Mouse (Mus musculus) cortical plate, adult 2 months (tissue): ENCODE data around the gene Fam117b.

Experiments used
- CTCF ChIP-seq: fragments of 200-500 bp; IDR thresholded peaks from 2 replicates; pipeline ENCODE4 v1.5.1; 2011; ENCODE audit warnings: mild to moderate bottlenecking, control low read depth, low read length; ENCODE audit not compliant: insufficient read depth; ENCODE audit errors: extremely low read depth
- POLR2A ChIP-seq: fragments of 200-500 bp; IDR thresholded peaks from 2 replicates; pipeline ENCODE4 v1.6.1; 2011; ENCODE audit warnings: mild to moderate bottlenecking, low read length, control low read depth; ENCODE audit not compliant: insufficient read depth; ENCODE audit errors: extremely low read depth

GRCm38 (mm10) chr1:59899679-59900078 lies 13.1 kb upstream of the Fam117b start:
- no peak for TF ChIP-seq CTCF
- no peak for TF ChIP-seq POLR2A
